Mouse (Mus musculus) kidney, postnatal 0 days (tissue): ENCODE results near the gene Gm20388. TPM values are rescaled to one million over a fixed set of nuclear protein-coding genes. Genes with fewer than 3 reads are reported as not detected.

ENCODE experiments used
- ATAC-seq: fragments of 200-750 bp; cut with Nextera tagmentation; replicated peaks from 2 replicates; pipeline ENCODE4 v1.8.0; 2017; ENCODE audit warnings: low read depth, moderate number of reproducible peaks, moderate TSS enrichment, moderate library complexity; ENCODE audit not compliant: low FRiP score
- DNase-seq: peaks from one replicate; pipeline ENCODE4 v3.0.0-alpha.2; 2016; ENCODE audit warnings: low spot score
- H3K27ac ChIP-seq: fragments of 300-500 bp; sonication (generic); 2 replicates; pipeline ENCODE4 v1.5.1; 2014; ENCODE audit warnings: mild to moderate bottlenecking
- H3K27me3 ChIP-seq: fragments of 300-500 bp; sonication (generic); 2 replicates; pipeline ENCODE4 v1.6.1; 2014; ENCODE audit warnings: low read length, mixed read lengths; ENCODE audit not compliant: insufficient read depth
- H3K36me3 ChIP-seq: fragments of 300-500 bp; sonication (generic); 2 replicates; pipeline ENCODE4 v1.6.1; 2014; ENCODE audit warnings: low read length, mixed read lengths; ENCODE audit not compliant: insufficient read depth
- H3K4me1 ChIP-seq: fragments of 300-500 bp; sonication (generic); replicated peaks from 2 replicates; pipeline ENCODE4 v1.6.1; 2014; ENCODE audit warnings: antibody characterized with exemption, low read length, mixed read lengths; ENCODE audit not compliant: insufficient read depth
- H3K4me2 ChIP-seq: fragments of 300-500 bp; sonication (generic); 2 replicates; pipeline ENCODE4 v1.6.1; 2014; ENCODE audit warnings: mild to moderate bottlenecking, low read length, moderate library complexity, mixed read lengths
- H3K4me3 ChIP-seq: fragments of 300-500 bp; sonication (generic); replicated peaks from 2 replicates; pipeline ENCODE4 v1.5.1; 2014; ENCODE audit warnings: low read depth, low read length
- H3K9ac ChIP-seq: fragments of 300-500 bp; sonication (generic); 2 replicates; pipeline ENCODE4 v1.6.1; 2014; ENCODE audit warnings: low read depth, low read length
- H3K9me3 ChIP-seq: fragments of 300-500 bp; sonication (generic); replicated peaks from 2 replicates; pipeline ENCODE4 v1.6.1; 2016; ENCODE audit warnings: low read length, inconsistent platforms, mixed read lengths
- CTCF ChIP-seq: IDR thresholded peaks from 2 replicates; pipeline ENCODE4 v1.5.1; 2016; ENCODE audit warnings: antibody characterized with exemption, low read depth, mild to moderate bottlenecking, moderate library complexity
- WGBS: fragments of 180-500 bp; shearing (Covaris S2); extraction: QIAGEN DNeasy Blood & Tissue Kit; methylation state at CpG from one replicate; pipeline ENCODE4 v1.1.7; 2014; 5-methylcytosine and 5-hydroxymethylcytosine counted together
- polyA plus RNA-seq: library from polyadenylated mRNA; unstranded; fragments of >200 nt; fragmentation: Nextera tagmentation; extraction: Ambion mirVana; gene quantifications from 2 replicates; pipeline ENCODE4 v1.2.1, GENCODE M21; 2015

Gene Gm20388
- polyA plus RNA-seq, 1 experiment from 2014 or later = not detected

DNA sequence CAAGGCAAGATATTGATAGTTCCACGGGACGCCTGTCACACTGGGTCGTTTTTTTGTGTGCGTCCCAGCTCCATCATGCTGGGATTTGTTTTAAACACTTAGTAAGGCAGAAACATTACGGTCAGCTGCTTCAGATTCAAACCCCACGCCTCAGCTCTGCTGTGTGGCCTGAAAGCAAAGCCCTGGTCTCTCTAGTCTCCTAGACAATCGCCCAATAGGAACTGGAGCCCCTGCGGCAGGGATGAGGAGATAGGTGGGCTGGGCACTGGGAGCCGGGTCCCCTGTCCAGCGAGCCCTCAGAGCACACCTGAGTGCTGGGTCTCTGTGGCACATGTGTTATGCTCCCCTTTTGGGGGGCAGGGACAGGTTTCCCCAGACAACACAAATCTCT, 267.5 kb downstream of the Gm20388 start:
- no peak for TF ChIP-seq CTCF
- DNase-seq = no peak
- H3K9ac ChIP-seq = no peak overlapping the region
- H3K4me1 ChIP-seq = peaks cover 13% of the 10 kb centered on the region
- no peaks in the 10 kb centered on the region for H3K36me3 ChIP-seq
- no peaks in the 10 kb centered on the region for H3K27me3 ChIP-seq
- H3K4me3 ChIP-seq = no peak overlapping the region
- no peak overlapping the region for H3K4me2 ChIP-seq
- no peak for ATAC-seq
- H3K27ac ChIP-seq = no peak overlapping the region
- WGBS = 14% methylated on average over 10 of the region's 10 CpGs
- H3K9me3 ChIP-seq = no peaks in the 10 kb centered on the region

GRCm38 (mm10) chr8:120179027-120179431, 268.4 kb downstream of the Gm20388 start:
- under 1% methylated on average over 10 of the region's 10 CpGs for WGBS
- peak; percentile 93 for DNase-seq

GRCm38 (mm10) chr8:120180445-120180970, 269.9 kb downstream of the Gm20388 start:
- 56% methylated on average over 7 of the region's 7 CpGs for WGBS
- Histone ChIP-seq H3K4me2 (no peak overlapping the region), H3K36me3 (no peaks in the 10 kb centered on the region), H3K27ac (no peak overlapping the region), H3K9me3 (no peaks in the 10 kb centered on the region), H3K9ac (no peak overlapping the region), H3K27me3 (no peaks in the 10 kb centered on the region), H3K4me3 (no peak overlapping the region), H3K4me1 (peaks cover 26% of the 10 kb centered on the region)
- TF ChIP-seq CTCF = no peak
- DNase-seq (no peak), ATAC-seq (no peak)

More at GRCm38 (mm10) chr8:120179027-120179431, 268.4 kb downstream of the Gm20388 start:
- Histone ChIP-seq H3K4me3 (no peak overlapping the region), H3K27ac (no peak overlapping the region), H3K9me3 (no peaks in the 10 kb centered on the region), H3K4me1 (peaks cover 15% of the 10 kb centered on the region), H3K27me3 (no peaks in the 10 kb centered on the region), H3K36me3 (no peaks in the 10 kb centered on the region), H3K9ac (no peak overlapping the region), H3K4me2 (peak overlapping the region; percentile 51)
- ATAC-seq = peak; percentile 51
- TF ChIP-seq CTCF = peak; percentile 97

- Histone ChIP-seq H3K9me3 (no peaks in the 10 kb centered on the region), H3K27ac (no peak overlapping the region), H3K4me2 (no peak overlapping the region), H3K4me1 (peaks cover 32% of the 10 kb centered on the region), H3K36me3 (no peaks in the 10 kb centered on the region), H3K27me3 (no peaks in the 10 kb centered on the region), H3K4me3 (no peak overlapping the region), H3K9ac (no peak overlapping the region)
- WGBS = 84% methylated on average over 5 of the region's 5 CpGs
- no peak for ATAC-seq
- TF ChIP-seq CTCF = no peak
- no peak for DNase-seq
Observed at GRCm38 (mm10) chr8:120181274-120181673, 270.6 kb downstream of the Gm20388 start.

DNA sequence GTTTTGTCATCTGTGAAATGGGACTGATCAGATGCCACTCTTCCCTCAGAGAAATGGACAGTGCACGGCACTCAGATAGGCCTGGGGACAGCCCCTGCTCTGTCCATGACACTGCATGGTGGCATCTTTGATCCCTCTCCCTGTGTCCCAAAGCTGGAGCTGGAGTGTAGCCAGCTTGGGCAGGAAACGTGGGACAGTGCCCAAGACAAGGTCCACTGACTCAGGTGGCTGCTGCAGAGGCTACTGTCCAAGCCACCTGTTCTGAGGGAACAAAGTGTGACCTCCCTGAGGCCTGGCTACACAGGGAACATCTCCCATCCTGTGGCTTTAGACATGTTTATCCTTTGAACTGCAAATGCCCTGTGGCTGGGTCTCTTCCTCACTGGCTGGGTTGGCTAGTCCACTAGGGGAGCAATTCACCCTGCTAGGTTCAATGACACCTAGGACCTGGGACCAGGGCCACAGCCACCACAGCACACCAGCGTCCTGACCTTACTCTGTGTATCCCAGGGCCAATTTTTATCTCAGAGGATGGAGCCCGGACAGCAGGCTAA, 271.3 kb downstream of the Gm20388 start:
- Histone ChIP-seq H3K4me2 (no peak overlapping the region), H3K27me3 (no peaks in the 10 kb centered on the region), H3K4me1 (peaks cover 37% of the 10 kb centered on the region), H3K36me3 (no peaks in the 10 kb centered on the region), H3K27ac (no peak overlapping the region), H3K9ac (no peak overlapping the region), H3K4me3 (no peak overlapping the region), H3K9me3 (no peaks in the 10 kb centered on the region)
- DNase-seq (no peak), ATAC-seq (no peak)
- WGBS = 74% methylated on average over 4 of the region's 4 CpGs
- TF ChIP-seq CTCF = peak; percentile 18; the same call in 1 of the 2 replicates

DNA sequence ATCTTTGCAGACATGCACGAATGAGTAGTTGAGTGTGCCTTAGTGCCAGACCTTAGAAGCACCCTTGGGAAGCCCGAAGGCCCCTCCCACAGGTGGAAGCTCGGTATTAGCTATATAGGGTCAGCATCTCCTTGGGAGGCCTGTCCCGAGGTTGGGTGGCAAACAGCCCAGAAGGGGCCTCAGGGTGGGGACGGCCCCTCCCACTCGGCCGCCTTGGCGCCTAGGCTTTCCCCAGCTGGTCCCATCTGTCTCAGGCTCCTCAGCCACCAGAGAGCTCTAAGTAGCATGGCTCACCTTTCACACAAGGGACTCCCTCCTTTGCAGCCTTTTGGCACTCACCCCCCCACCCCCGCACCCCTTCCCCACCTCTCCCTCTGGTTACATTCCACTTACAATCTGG, 273.7 kb downstream of the Gm20388 start:
- WGBS = 6% methylated on average over 9 of the region's 9 CpGs
- H3K4me3 ChIP-seq = no peak overlapping the region
- ATAC-seq (peak; percentile 34; the same call in 1 of the 2 replicates), DNase-seq (peak; percentile 65)
- H3K27ac ChIP-seq = no peak overlapping the region
- no peak overlapping the region for H3K9ac ChIP-seq
- peaks cover 29% of the 10 kb centered on the region for H3K4me1 ChIP-seq
- H3K27me3 ChIP-seq = no peaks in the 10 kb centered on the region
- H3K36me3 ChIP-seq = no peaks in the 10 kb centered on the region
- no peak for TF ChIP-seq CTCF
- H3K4me2 ChIP-seq = no peak overlapping the region
- no peaks in the 10 kb centered on the region for H3K9me3 ChIP-seq
